Mouse (Mus musculus): ENCODE results near the gene Abcb1b.
"Not testable (repeated sequence)": the region's sequence is repeated elsewhere in the genome, so short reads cannot be mapped to it uniquely, and the experiment has no call there.

Gene Abcb1b

DNA sequence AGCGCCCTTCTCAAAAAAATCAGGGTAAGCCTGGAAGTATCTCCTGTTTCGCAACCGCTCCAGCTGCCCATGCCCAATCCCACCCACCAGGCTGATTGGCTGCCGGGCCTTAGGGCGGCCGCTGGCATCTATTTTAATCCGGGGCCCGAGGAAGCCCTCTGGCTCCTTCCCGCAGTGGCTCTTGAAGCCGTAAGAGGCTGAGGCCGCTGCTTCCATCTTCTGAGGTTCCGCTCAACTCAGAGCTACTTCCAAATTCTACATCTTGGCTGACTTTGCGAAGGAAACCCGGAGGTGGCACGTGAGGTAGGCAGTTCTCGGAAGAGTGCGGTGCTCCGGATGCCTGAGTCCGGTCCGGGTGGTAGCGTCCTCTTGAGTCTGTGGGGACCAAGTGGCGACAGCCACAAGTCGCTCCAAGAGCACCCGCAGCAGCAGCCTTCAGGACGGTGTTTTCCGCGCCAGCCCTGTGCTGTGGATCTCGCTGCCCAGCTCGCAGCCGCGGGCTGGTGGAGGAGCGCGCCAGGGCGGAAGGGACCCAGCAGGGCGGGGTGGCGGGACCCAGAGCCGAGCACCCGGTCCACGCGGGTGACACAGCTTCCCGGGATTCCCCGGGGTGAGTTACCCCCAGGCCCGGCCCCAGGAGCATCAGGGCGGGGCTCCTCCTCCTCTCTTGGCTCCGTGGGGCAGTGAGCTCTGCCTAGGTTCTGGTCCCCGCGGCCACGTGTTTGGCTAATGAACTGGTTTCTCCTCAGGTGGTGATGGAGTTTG is at the start of gene Abcb1b:
Abcb1b (plus strand) TSS at position 161 of the 765 bp plus-strand sequence.
- DNase-seq (ENCODE audit: inconsistent age in 2 of 2, low spot score in 1 of 2), result peak; percentile 90 to 94

DNA sequence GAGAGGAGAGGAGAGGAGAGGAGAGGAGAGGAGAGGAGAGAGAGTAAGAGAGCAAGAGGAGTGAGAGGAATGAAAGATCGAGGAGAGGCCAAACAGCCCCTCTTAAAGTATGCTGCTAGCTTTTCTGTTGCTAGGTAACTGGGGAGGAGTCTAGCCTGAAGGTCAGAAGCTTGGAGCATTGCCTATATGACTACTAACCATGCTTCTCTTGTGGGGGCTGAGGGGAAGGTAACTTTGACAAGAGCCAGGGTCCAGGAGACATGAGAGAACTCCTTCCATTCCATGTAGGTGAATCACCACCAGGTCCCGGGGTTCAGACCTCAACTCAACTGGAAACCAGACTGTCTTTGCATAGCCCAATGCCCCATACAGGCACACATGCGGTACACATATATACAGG is 25.1 kb upstream of the Abcb1b start:
- DNase-seq (ENCODE audit: inconsistent age in 2 of 2, low spot score in 1 of 2), result peak; percentile 32 to 74

DNA sequence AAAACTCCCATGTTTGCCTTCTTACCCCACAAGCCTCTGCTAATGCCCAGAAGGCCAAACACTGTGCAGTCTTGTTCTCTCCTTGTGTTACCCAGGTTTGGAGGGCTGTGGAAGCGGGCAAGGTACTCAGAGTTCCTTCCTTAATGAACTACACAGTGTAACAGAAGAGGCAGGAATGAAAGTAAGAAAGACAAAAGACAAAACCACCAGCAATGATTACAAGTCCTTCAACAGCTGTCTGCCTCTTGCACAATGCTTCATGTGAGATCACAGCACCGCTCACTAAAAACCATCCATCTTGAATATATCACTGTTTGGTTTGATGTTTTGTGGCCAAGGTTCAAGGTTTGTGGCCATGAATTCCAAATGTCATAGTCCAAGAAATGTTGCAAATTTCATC is 19.6 kb upstream of the Abcb1b start:
- DNase-seq (ENCODE audit: inconsistent age in 2 of 2, low spot score in 1 of 2), result peak; percentile 73 to 91

GRCm38 (mm10) chr5:8778751-8779150 is 19.2 kb upstream of the Abcb1b start:
- peak; percentile 73 to 90 for DNase-seq (ENCODE audit: inconsistent age in 2 of 2, low spot score in 1 of 2)

- DNase-seq (ENCODE audit: inconsistent age in 2 of 2, low spot score in 1 of 2), result no peak
These were observed 5.7 kb upstream of the Abcb1b start for GRCm38 (mm10) chr5:8792281-8792680.

DNA sequence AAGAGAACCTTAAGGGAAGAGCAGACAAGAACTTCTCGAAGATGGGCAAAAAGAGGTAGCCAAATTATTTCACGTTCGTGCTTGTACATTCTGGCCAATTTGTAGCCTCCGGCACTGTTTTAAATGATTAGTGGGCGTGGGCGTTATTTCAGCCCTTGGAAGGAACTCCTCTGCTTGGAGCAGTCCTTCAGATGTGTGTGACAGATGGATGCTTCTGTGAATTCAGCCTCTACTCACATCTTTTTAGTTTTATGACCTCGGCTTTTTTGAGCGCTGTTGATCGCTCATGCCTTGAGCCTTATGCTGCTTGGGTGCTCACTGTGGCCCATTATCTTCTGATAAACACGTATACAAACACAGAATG is 787 bp downstream of the Abcb1b start:
- DNase-seq (ENCODE audit: inconsistent age in 2 of 2, low spot score in 1 of 2), result no peak

DNA sequence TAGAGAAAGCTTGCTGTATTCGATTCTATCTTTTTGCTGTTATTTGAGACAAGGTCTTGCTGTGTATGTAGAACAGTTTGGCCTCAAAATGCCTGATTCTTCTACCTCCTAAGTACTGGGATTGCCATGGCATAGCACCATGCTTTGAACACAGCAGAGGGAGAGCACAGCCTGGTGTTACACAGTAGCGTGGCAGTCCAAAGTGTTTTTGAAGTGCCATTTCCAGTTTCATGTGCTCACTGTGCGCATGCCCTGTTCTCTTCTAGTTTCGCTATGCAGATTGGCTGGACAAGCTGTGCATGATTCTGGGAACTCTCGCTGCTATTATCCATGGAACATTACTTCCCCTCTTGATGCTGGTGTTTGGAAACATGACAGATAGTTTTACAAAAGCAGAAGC is 7.8 kb downstream of the Abcb1b start:
- peak in 1 of 2 experiments; percentile 14 for DNase-seq (ENCODE audit: inconsistent age in 2 of 2, low spot score in 1 of 2)

DNA sequence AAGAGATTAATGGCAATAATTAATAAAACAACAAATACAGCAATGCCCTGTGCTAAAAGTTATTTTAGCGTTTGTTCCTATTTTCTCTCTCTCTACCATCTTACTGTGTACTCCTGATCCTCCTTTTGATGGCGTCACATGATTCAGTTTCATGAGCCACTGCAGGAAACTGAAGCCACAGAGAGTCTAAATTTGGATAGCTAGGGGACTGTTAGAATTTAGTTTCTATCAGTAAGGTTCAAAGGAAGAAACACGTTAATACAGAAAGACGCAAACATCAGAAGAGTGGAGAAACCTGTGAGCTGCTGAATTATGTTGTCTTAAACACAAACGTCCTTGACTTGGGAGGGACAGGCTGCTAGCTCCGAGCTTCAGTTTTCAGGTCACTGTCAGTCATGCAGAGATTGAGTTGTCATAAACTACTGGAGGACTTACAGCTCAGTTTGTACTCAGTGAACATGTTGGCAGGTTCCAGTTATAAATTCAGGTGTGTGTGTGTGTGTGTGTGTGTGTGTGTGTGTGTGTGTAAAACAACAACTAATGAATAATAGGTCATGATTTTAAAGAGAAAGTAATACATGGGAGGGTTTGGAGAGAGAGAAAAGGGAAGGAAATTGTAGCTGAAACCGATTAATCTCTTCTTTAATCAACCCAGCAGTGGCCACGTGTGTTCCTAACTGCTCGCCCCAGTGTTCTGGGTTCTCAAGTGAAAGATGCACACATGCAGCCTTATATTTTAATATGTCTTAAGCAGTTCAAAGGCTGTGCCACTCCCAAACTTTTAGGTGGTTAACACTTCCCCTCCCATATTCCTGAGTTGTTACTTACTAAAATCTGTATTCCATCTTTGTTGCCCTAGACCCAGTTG is 9.4 kb downstream of the Abcb1b start:
- no peak for DNase-seq (ENCODE audit: inconsistent age in 2 of 2, low spot score in 1 of 2)

DNA sequence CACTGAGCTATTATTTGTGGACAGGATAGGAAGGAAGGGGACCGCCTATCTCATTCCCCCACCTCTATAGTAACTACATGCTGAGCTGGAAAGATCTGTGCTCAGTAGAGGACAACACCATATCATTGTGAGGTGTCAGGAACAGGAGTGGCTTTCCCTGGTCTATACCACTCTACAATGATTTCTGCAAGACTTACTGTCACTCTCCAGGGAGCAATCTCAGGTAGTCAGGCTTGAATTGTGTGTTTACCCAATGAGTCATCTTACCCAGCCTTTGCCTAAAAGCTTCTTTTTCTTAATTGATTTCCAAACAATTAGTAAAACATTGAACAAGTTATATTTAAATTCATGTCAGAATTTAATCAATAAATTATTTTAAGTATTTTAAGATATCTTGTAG is 15.9 kb downstream of the Abcb1b start:
- peak in 1 of 2 experiments; percentile 16 for DNase-seq (ENCODE audit: inconsistent age in 2 of 2, low spot score in 1 of 2)

GRCm38 (mm10) chr5:8819635-8820591 is 22.0 kb downstream of the Abcb1b start:
- no peak for DNase-seq (ENCODE audit: inconsistent age in 2 of 2, low spot score in 1 of 2)

DNA sequence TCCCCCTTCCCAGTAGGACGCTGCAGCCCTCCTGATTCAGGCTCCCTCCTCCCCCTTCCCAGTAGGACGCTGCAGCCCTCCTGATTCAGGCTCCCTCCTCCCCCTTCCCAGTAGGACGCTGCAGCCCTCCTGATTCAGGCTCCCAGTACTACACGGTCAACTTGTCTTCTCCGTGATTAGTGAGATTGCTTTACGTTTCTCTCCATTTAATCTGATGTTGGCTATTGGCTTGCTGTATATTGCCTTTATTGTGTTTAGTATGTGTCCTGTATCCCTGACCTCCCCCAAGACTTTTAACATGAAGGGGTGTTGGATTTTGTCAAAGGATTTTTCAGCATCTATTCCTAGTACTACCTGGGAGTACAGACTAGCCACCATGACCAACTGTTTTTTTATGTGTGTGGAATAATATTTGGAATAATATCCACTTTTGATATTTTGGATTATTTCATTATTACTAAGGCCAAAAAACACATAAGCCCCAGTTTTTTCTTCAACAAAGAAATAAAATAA is 22.7 kb downstream of the Abcb1b start:
- DNase-seq (ENCODE audit: inconsistent age in 2 of 2, low spot score in 1 of 2), result not testable (repeated sequence)

- no peak for DNase-seq (ENCODE audit: inconsistent age in 2 of 2, low spot score in 1 of 2)
These were observed 40.9 kb downstream of the Abcb1b start for GRCm38 (mm10) chr5:8838661-8839438.

GRCm38 (mm10) chr5:8839651-8840050 is 41.7 kb downstream of the Abcb1b start:
- no peak for DNase-seq (ENCODE audit: inconsistent age in 2 of 2, low spot score in 1 of 2)

DNA sequence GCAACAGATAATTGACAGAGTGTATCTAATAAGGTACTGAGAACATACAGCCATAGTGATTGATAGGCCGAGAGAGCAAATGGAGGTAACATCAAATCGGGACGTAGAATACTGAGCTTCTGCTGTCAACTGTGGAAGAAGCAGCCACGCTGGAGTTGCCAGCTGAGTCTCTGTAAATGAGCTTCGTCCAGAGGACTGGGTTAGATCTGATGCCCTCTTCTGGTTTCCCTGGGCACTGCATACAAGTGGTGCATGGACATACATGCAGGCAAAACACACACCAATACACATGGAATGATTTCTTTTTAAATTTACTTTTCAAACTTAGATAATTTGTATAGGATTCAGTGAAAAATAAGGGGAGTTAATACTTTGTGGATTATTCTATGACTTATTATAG is 42.9 kb downstream of the Abcb1b start:
- peak; percentile 71 to 89 for DNase-seq (ENCODE audit: inconsistent age in 2 of 2, low spot score in 1 of 2)

GRCm38 (mm10) chr5:8842815-8843214 is 44.9 kb downstream of the Abcb1b start:
- DNase-seq (ENCODE audit: inconsistent age in 2 of 2, low spot score in 1 of 2), result no peak

DNA sequence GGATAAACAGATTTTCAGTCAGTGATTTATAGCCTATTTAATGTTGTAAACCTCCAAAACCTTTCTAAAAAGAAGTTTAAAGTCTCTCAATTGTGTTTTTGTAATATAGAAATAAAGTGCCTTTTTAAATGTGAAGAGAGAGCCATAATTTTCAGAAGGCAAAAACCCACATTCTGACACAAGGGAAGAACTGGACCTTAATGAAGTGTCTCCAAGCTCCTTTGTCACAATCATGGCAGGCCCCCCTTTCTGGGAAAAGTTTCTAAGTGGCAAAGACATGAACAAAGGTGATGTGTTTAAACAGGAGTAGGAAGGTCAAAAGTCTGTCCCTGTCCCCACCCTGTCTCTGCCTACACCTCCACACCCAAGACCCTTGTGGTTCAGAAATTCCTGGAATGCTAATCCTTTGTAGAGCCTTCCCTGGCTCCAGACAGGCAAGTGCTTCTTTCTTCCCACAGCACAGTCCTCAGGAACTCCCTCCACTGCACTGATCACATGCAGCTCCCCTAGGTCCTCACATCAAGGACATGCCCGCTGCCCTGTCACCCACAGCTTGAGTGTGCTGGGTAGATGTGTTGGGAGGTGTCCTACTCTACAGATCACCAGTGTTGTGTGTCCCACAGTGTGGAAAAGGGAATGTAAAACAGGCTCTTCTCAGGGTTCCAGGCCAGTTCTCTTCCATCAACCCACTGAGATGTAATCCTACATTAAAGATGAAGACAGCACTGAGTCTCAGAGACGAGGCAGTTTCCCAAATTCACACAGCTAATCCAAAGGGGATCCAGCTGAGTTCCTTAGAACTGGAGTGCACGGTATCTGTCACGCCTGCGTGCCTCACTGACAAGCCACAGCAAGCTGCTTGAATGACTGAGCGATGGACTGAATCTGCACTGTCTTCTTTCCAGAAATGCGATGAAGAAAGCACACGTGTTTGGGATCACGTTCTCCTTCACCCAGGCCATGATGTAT is 50.9 kb downstream of the Abcb1b start:
- not testable (repeated sequence) for DNase-seq (ENCODE audit: inconsistent age in 2 of 2, low spot score in 1 of 2)

GRCm38 (mm10) chr5:8850851-8851250 is 52.9 kb downstream of the Abcb1b start:
- no peak for DNase-seq (ENCODE audit: inconsistent age in 2 of 2, low spot score in 1 of 2)

GRCm38 (mm10) chr5:8857201-8857600 is 59.3 kb downstream of the Abcb1b start:
- no peak for DNase-seq (ENCODE audit: inconsistent age in 2 of 2, low spot score in 1 of 2)

- peak in 1 of 2 experiments; percentile 63 for DNase-seq (ENCODE audit: inconsistent age in 2 of 2, low spot score in 1 of 2)
These were observed 63.9 kb downstream of the Abcb1b start for GRCm38 (mm10) chr5:8861811-8862210.
